Mouse (Mus musculus): Measurements from ENCODE around the gene Tmem81.
"Not testable (repeated sequence)": the region's sequence is repeated elsewhere in the genome, so short reads cannot be mapped to it uniquely, and the experiment has no call there.

Tmem81 gene

GRCm38 (mm10) chr1:132506058-132506457 is at the start of gene Tmem81:
Gene Tmem81 (plus strand): TSS chr1:132506230.
- in situ Hi-C loops (cut with MboI, MseI), result no loop called here

GRCm38 (mm10) chr1:132464651-132465050 is 41.4 kb upstream of the Tmem81 start:
- in situ Hi-C loops (cut with MboI, MseI), result no loop called here

GRCm38 (mm10) chr1:132468926-132469325 is 37.1 kb upstream of the Tmem81 start:
- in situ Hi-C loops (cut with MboI, MseI), result no loop called here

- in situ Hi-C loops (cut with MboI, MseI), result no loop called here
These were observed 36.5 kb upstream of the Tmem81 start for GRCm38 (mm10) chr1:132469519-132469918.

- in situ Hi-C loops (cut with MboI, MseI), result not testable (repeated sequence)
These were observed 36.0 kb upstream of the Tmem81 start for GRCm38 (mm10) chr1:132470031-132470430.

GRCm38 (mm10) chr1:132471032-132471431 is 35.0 kb upstream of the Tmem81 start:
- in situ Hi-C loops (cut with MboI, MseI), result no loop called here

GRCm38 (mm10) chr1:132471499-132471898 is 34.5 kb upstream of the Tmem81 start:
- in situ Hi-C loops (cut with MboI, MseI), result no loop called here

GRCm38 (mm10) chr1:132472537-132472936 is 33.5 kb upstream of the Tmem81 start:
- in situ Hi-C loops (cut with MboI, MseI), result no loop called here

GRCm38 (mm10) chr1:132474496-132474895 is 31.5 kb upstream of the Tmem81 start:
- in situ Hi-C loops (cut with MboI, MseI), result no loop called here

- in situ Hi-C loops (cut with MboI, MseI), result no loop called here
These were observed 29.5 kb upstream of the Tmem81 start for GRCm38 (mm10) chr1:132476575-132476927.

GRCm38 (mm10) chr1:132476928-132477691 is 28.9 kb upstream of the Tmem81 start, which contains the start of gene Rbbp5:
Gene Rbbp5 (plus strand): TSS chr1:132477365.
- in situ Hi-C loops (cut with MboI, MseI), result no loop called here

GRCm38 (mm10) chr1:132479438-132479837 is 26.6 kb upstream of the Tmem81 start:
- in situ Hi-C loops (cut with MboI, MseI), result no loop called here

GRCm38 (mm10) chr1:132481619-132482018 is 24.4 kb upstream of the Tmem81 start:
- in situ Hi-C loops (cut with MboI, MseI), result no loop called here

- in situ Hi-C loops (cut with MboI, MseI), result no loop called here
These were observed 22.8 kb upstream of the Tmem81 start for GRCm38 (mm10) chr1:132483234-132483633.

GRCm38 (mm10) chr1:132483759-132484158 is 22.3 kb upstream of the Tmem81 start:
- in situ Hi-C loops (cut with MboI, MseI), result no loop called here

- in situ Hi-C loops (cut with MboI, MseI), result no loop called here
These were observed 5.5 kb upstream of the Tmem81 start for GRCm38 (mm10) chr1:132500535-132500934.

- in situ Hi-C loops (cut with MboI, MseI), result no loop called here
These were observed 875 bp upstream of the Tmem81 start for GRCm38 (mm10) chr1:132505155-132505554.

- in situ Hi-C loops (cut with MboI, MseI), result no loop called here
These were observed 626 bp downstream of the Tmem81 start for GRCm38 (mm10) chr1:132506656-132507055.

- in situ Hi-C loops (cut with MboI, MseI), result no loop called here
These were observed 3.7 kb downstream of the Tmem81 start for GRCm38 (mm10) chr1:132509771-132510170.

- in situ Hi-C loops (cut with MboI, MseI), result no loop called here
These were observed 5.5 kb downstream of the Tmem81 start for GRCm38 (mm10) chr1:132511521-132511920.

- in situ Hi-C loops (cut with MboI, MseI), result no loop called here
These were observed 6.1 kb downstream of the Tmem81 start for GRCm38 (mm10) chr1:132512106-132512505.

GRCm38 (mm10) chr1:132515339-132515738 is 9.3 kb downstream of the Tmem81 start:
- in situ Hi-C loops (cut with MboI, MseI), result no loop called here

- in situ Hi-C loops (cut with MboI, MseI), result no loop called here
These were observed 10.7 kb downstream of the Tmem81 start for GRCm38 (mm10) chr1:132516776-132517175.

- in situ Hi-C loops (cut with MboI, MseI), result no loop called here
These were observed 12.6 kb downstream of the Tmem81 start for GRCm38 (mm10) chr1:132518621-132519020.

Measured in T-helper 1 cell (primary cell).